8 mouse cellular contexts compared by ENCODE assay signal in the genomic region with DNA sequence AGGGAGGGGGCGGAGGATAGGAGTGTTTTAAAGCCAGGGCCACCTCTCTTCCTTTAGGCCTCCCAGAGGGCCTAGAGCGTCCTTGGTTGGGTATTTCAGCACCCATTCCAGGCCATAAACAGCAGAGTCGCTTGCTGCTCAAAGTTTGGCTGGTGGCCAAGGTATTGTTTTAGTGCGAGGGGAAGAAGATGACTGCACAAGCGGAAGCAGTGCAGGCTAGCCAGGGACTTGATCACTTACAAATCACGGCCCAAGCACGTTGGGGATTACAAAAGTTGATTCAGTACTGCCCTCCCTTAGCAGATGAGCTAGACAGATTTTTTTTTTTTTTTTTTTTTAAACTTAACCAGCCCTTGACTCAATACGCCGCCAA. TPM values are rescaled to one million over a fixed set of nuclear protein-coding genes. Genes with fewer than 3 reads are reported as not detected.
DNase-seq lines count a peak whose midpoint lies in the region; ATAC-seq and TF ChIP-seq lines count a peak whose summit lies in the region.

No protein-coding gene starts in this region.

- under 1% methylated on average over 9 of the region's 9 CpGs for WGBS in heart, adult 2 months
- 6% methylated on average over 9 of the region's 9 CpGs for WGBS in forebrain, embryonic 11.5 days
- WGBS in limb, embryonic 14.5 days = 6% methylated on average over 9 of the region's 9 CpGs
- WGBS in stomach, postnatal 0 days = 1% methylated on average over 9 of the region's 9 CpGs

- intact Hi-C loops in heart, adult 2 months (cut with DNase I) = loop anchor here (10.0 kb wide), 1 partner anchor 434 kb away; no protein-coding TSS in a partner anchor

- no peak for TF ChIP-seq RAD21 in CH12.LX (IDR thresholded peaks at IDR 0.05; ENCODE audit: low read depth, low read length)

- peak overlapping the region; percentile 76 for H3K27ac ChIP-seq in heart, adult 2 months
- peak overlapping the region; percentile 93 for H3K27ac ChIP-seq in CH12.LX (ENCODE audit: insufficient read depth, low read depth)
- H3K27ac ChIP-seq in forebrain, embryonic 11.5 days (ENCODE audit: low read depth, low read length) = no peak overlapping the region
- peak overlapping the region; percentile 53 for H3K27ac ChIP-seq in limb, embryonic 14.5 days (replicated peaks; ENCODE audit: low read depth, low read length)
- H3K27ac ChIP-seq in stomach, postnatal 0 days (replicated peaks) = peak overlapping the region; percentile 89

- peak overlapping the region; percentile 96 for H3K4me2 ChIP-seq in CH12.LX (ENCODE audit: insufficient read depth, low read depth, poor library complexity, severe bottlenecking)
- peak overlapping the region; percentile 67 for H3K4me2 ChIP-seq in forebrain, embryonic 11.5 days (ENCODE audit: low read depth, low read length, severe bottlenecking)
- peak overlapping the region; percentile 72 for H3K4me2 ChIP-seq in limb, embryonic 14.5 days (replicated peaks; ENCODE audit: low read depth, low read length, severe bottlenecking)
- peak overlapping the region; percentile 55 for H3K4me2 ChIP-seq in stomach, postnatal 0 days (replicated peaks; ENCODE audit: low read depth)

- peak overlapping the region; percentile 2; the same call in 1 of the 2 replicates for H3K9ac ChIP-seq in heart, adult 2 months (ENCODE audit: low read depth, low read length)
- H3K9ac ChIP-seq in CH12.LX (ENCODE audit: insufficient read depth, low read depth) = peak overlapping the region; percentile 89
- H3K9ac ChIP-seq in forebrain, embryonic 11.5 days (ENCODE audit: low read length) = peak overlapping the region; percentile 32; the same call in 1 of the 2 replicates
- H3K9ac ChIP-seq in limb, embryonic 14.5 days (ENCODE audit: low read depth, low read length, severe bottlenecking) = peak overlapping the region; percentile 46
- H3K9ac ChIP-seq in stomach, postnatal 0 days (ENCODE audit: low read length) = peak overlapping the region; percentile 51

- dilution Hi-C loops in CH12.LX (cut with MboI; ENCODE audit: extremely low pct_ligation_motif_present, extremely low pct_unique_long_range_greater_than_20kb, low sequenced_read_pairs) = no loop called here

- no peaks in the 10 kb centered on the region for H3K27me3 ChIP-seq in heart, adult 2 months (ENCODE audit: control insufficient read depth, insufficient read depth, low read length)
- H3K27me3 ChIP-seq in CH12.LX (replicated peaks) = no peaks in the 10 kb centered on the region
- no peaks in the 10 kb centered on the region for H3K27me3 ChIP-seq in forebrain, embryonic 11.5 days (ENCODE audit: control insufficient read depth, insufficient read depth, low read length)
- no peaks in the 10 kb centered on the region for H3K27me3 ChIP-seq in limb, embryonic 14.5 days (ENCODE audit: control insufficient read depth, insufficient read depth, low read length)
- no peaks in the 10 kb centered on the region for H3K27me3 ChIP-seq in stomach, postnatal 0 days (ENCODE audit: control insufficient read depth, insufficient read depth, low read length)

- TF ChIP-seq EP300 in heart, adult 2 months (IDR thresholded peaks at IDR 0.05; ENCODE audit: insufficient read depth, low read depth, low read length) = peak; percentile 83; the same call in 1 of the 2 replicates
- TF ChIP-seq EP300 in CH12.LX (IDR thresholded peaks at IDR 0.05; ENCODE audit: low read length) = no peak
- no peak for TF ChIP-seq EP300 in stomach, postnatal 0 days (optimal IDR thresholded peaks at IDR 0.05)

- TF ChIP-seq POLR2A in heart, adult 2 months (IDR thresholded peaks at IDR 0.05; ENCODE audit: insufficient read depth, low read depth, low read length) = peak; percentile 71
- TF ChIP-seq POLR2A in CH12.LX (IDR thresholded peaks at IDR 0.05; ENCODE audit: low read depth, low read length) = peak; percentile 29; the same call in 1 of the 2 replicates
- TF ChIP-seq POLR2A in limb, embryonic 14.5 days (IDR thresholded peaks at IDR 0.05; ENCODE audit: borderline replicate concordance, extremely low read depth, insufficient read depth, insufficient read length) = no peak

- in situ Hi-C loops in CH12.LX (cut with MboI; ENCODE audit: low pct_ligation_motif_present, low pct_unique_long_range_greater_than_20kb, low sequenced_read_pairs) = no loop called here

- H3K4me3 ChIP-seq in heart, adult 2 months = peak overlapping the region; percentile 42
- peak overlapping the region in 2 of 3 experiments; percentile 21 to 46 for H3K4me3 ChIP-seq in CH12.LX (replicated peaks in 1 of 3; ENCODE audit: low read depth in 2 of 3, low read length in 2 of 3, poor library complexity in 1 of 3)
- peak overlapping the region; percentile 31 for H3K4me3 ChIP-seq in forebrain, embryonic 11.5 days (ENCODE audit: low read depth, low read length)
- peak overlapping the region; percentile 86 for H3K4me3 ChIP-seq in limb, embryonic 14.5 days (replicated peaks; ENCODE audit: low read length)
- peak overlapping the region; percentile 29 for H3K4me3 ChIP-seq in stomach, postnatal 0 days (ENCODE audit: low read depth, low read length)

- peaks cover 5% of the 10 kb centered on the region for H3K4me1 ChIP-seq in heart, adult 2 months (ENCODE audit: control insufficient read depth, insufficient read depth, low read length)
- peaks cover 0 to 33% of the 10 kb centered on the region in 2 experiments; a peak in 3 of 4 replicates for H3K4me1 ChIP-seq in CH12.LX (ENCODE audit: control insufficient read depth in 1 of 2, insufficient read depth in 2 of 2)
- no peaks in the 10 kb centered on the region for H3K4me1 ChIP-seq in forebrain, embryonic 11.5 days (replicated peaks; ENCODE audit: control insufficient read depth, insufficient read depth, low read length)
- H3K4me1 ChIP-seq in limb, embryonic 14.5 days (ENCODE audit: control insufficient read depth, insufficient read depth, low read length) = no peaks in the 10 kb centered on the region; the same call in 1 of the 2 replicates
- no peaks in the 10 kb centered on the region for H3K4me1 ChIP-seq in stomach, postnatal 0 days (replicated peaks; ENCODE audit: control insufficient read depth, insufficient read depth)

- H3K79me2 ChIP-seq in heart, adult 2 months (replicated peaks; ENCODE audit: control insufficient read depth, insufficient read depth, low read length) = 0 out of 2 replicates have a peak, but pooled peaks cover 2% of the 10 kb centered on the region
- peaks cover 31% of the 10 kb centered on the region for H3K79me2 ChIP-seq in CH12.LX (replicated peaks; ENCODE audit: control insufficient read depth, extremely low read depth, insufficient read depth, poor library complexity, severe bottlenecking)

- peaks cover 16% of the 10 kb centered on the region for H3K36me3 ChIP-seq in heart, adult 2 months (ENCODE audit: control insufficient read depth, insufficient read depth, low read length)
- peaks cover 0 to 6% of the 10 kb centered on the region in 2 experiments for H3K36me3 ChIP-seq in CH12.LX (replicated peaks in 1 of 2; ENCODE audit: control insufficient read depth in 1 of 2, insufficient read depth in 1 of 2, low read length in 1 of 2)
- no peaks in the 10 kb centered on the region for H3K36me3 ChIP-seq in forebrain, embryonic 11.5 days (ENCODE audit: control insufficient read depth, insufficient read depth, low read length)
- H3K36me3 ChIP-seq in limb, embryonic 14.5 days (ENCODE audit: control insufficient read depth, insufficient read depth, low read length) = no peaks in the 10 kb centered on the region
- no peaks in the 10 kb centered on the region for H3K36me3 ChIP-seq in stomach, postnatal 0 days (ENCODE audit: control insufficient read depth, insufficient read depth, low read length)

- no peaks in the 10 kb centered on the region for H3K9me3 ChIP-seq in CH12.LX (replicated peaks; ENCODE audit: low read length)
- no peaks in the 10 kb centered on the region for H3K9me3 ChIP-seq in forebrain, embryonic 11.5 days (ENCODE audit: control insufficient read depth, low read length)
- H3K9me3 ChIP-seq in limb, embryonic 14.5 days (ENCODE audit: control insufficient read depth, low read length) = no peaks in the 10 kb centered on the region
- no peaks in the 10 kb centered on the region for H3K9me3 ChIP-seq in stomach, postnatal 0 days (ENCODE audit: control insufficient read depth, low read length)

- peak in 1 of 2 experiments; percentile 79 for DNase-seq in heart, adult 2 months
- no peak for DNase-seq in heart, adult 18-20 months
- no peak for DNase-seq in CH12.LX (ENCODE audit: extremely low read depth)
- DNase-seq in forebrain, embryonic 11.5 days (ENCODE audit: low spot score) = no peak
- DNase-seq in limb, embryonic 14.5 days (ENCODE audit: low spot score) = no peak
- DNase-seq in stomach, postnatal 0 days (ENCODE audit: low spot score) = no peak
- no peak for DNase-seq in left cerebral cortex, adult 9 months (ENCODE audit: low spot score in 2 of 2)
- DNase-seq in frontal cortex, postnatal 25 days (ENCODE audit: low spot score in 2 of 2) = no peak

- no peak for TF ChIP-seq CTCF in heart, adult 2 months (IDR thresholded peaks at IDR 0.05)
- no peak for TF ChIP-seq CTCF in CH12.LX (conservative IDR thresholded peaks at IDR 0.05 in 1 of 2, IDR thresholded peaks at IDR 0.05 in 1 of 2; ENCODE audit: low read depth in 2 of 2, low read length in 2 of 2)
- no peak; the same call in 1 of the 2 replicates for TF ChIP-seq CTCF in stomach, postnatal 0 days (IDR thresholded peaks at IDR 0.05; ENCODE audit: low read depth)

- no peak for ATAC-seq in forebrain, embryonic 11.5 days (replicated peaks; ENCODE audit: low FRiP score)
- no peak for ATAC-seq in limb, embryonic 14.5 days (ENCODE audit: low FRiP score, low read depth)
- no peak for ATAC-seq in stomach, postnatal 0 days (ENCODE audit: low FRiP score, low TSS enrichment)

TF ChIP-seq in CH12.LX, 34 proteins besides CTCF, POLR2A, EP300 and RAD21 (continues in another document):
- TF ChIP-seq UBTF (IDR thresholded peaks at IDR 0.05; ENCODE audit: low read depth, low read length) = no peak
- TF ChIP-seq USF2 (conservative IDR thresholded peaks at IDR 0.05; ENCODE audit: low read depth, low read length) = no peak
- TF ChIP-seq RCOR1 (conservative IDR thresholded peaks at IDR 0.05; ENCODE audit: low read depth, low read length) = no peak
- peak; percentile 8; the same call in 1 of the 2 replicates for TF ChIP-seq MEF2A (IDR thresholded peaks at IDR 0.05; ENCODE audit: borderline replicate concordance, low read depth, low read length)
- no peak for TF ChIP-seq ZC3H11A (IDR thresholded peaks at IDR 0.05; ENCODE audit: low read depth, low read length)
- no peak for TF ChIP-seq PAX5 (IDR thresholded peaks at IDR 0.05; ENCODE audit: low read length)

RNA-seq across cellular contexts. Expression of gene Hbp1, which starts 0.3 kb away (rescaled TPM):
- total RNA-seq in heart, adult 2 months (2021) = 10 to 100 TPM; 58.2 to 67.2 TPM
- 65.4 and 108 TPM in 2 replicates for polyA plus RNA-seq in heart, adult 2 months (2012; rRNA removed)
- 10 to 100 TPM; 64.1 to 68.9 TPM for total RNA-seq in heart, adult 18-20 months (2021)
- total RNA-seq in CH12.LX (2012; rRNA removed) (11.2 and 17.0 TPM in 2 replicates), CH12.LX (2014; rRNA removed) (24.4 and 32.7 TPM in 2 replicates)
- polyA plus RNA-seq in CH12.LX (2012; ENCODE audit: insufficient read length, low read depth) = 13.9 and 16.0 TPM in 2 replicates
- 80.8 and 87.1 TPM in 2 replicates for polyA plus RNA-seq in forebrain, embryonic 11.5 days (2014; fragmentation: Nextera tagmentation; extraction: Ambion mirVana)
- 102 and 122 TPM in 2 replicates for polyA plus RNA-seq in limb, embryonic 14.5 days (2012; rRNA removed)
- polyA plus RNA-seq in limb, embryonic 14.5 days (2014; fragmentation: Nextera tagmentation; extraction: Ambion mirVana) = 142 and 157 TPM in 2 replicates
- 75.2 and 81.5 TPM in 2 replicates for polyA plus RNA-seq in stomach, postnatal 0 days (2015; fragmentation: Nextera tagmentation; extraction: Ambion mirVana)

Comparison
In these comparisons a context has a peak if more than half of its experiments do, and no peak if none do; other contexts are left out.
1. H3K4me3 ChIP-seq: peak in every context shown above with its lines; median percentile 86 in limb, embryonic 14.5 days; 42 in heart, adult 2 months; 34 in CH12.LX; 31 in forebrain, embryonic 11.5 days; 29 in stomach, postnatal 0 days.
2. H3K9ac ChIP-seq: peak in every context shown above with its lines; median percentile 89 in CH12.LX; 51 in stomach, postnatal 0 days; 46 in limb, embryonic 14.5 days; 32 in forebrain, embryonic 11.5 days; 2 in heart, adult 2 months.